Mouse (Mus musculus): Measurements from ENCODE around the gene Rims3. TPM values are rescaled to one million over a fixed set of nuclear protein-coding genes. Genes with fewer than 3 reads are reported as not detected.

Rims3 gene
- polyA plus RNA-seq, 1 experiment, result 0.39 TPM

GRCm38 (mm10) chr4:120848909-120849308, 5.7 kb upstream of the Rims3 start:
- Histone ChIP-seq H3K4me3 (ENCODE audit: insufficient read depth, low read depth, low read length) (no peak overlapping the region), H3K36me3 (ENCODE audit: control insufficient read depth, insufficient read depth, low read length) (no peaks in the 10 kb centered on the region), H3K4me1 (ENCODE audit: control insufficient read depth, insufficient read depth, low read length) (no peaks in the 10 kb centered on the region), H3K27ac (ENCODE audit: insufficient read depth, low read depth, low read length) (no peak overlapping the region), H3K27me3 (replicated peaks; ENCODE audit: control insufficient read depth, insufficient read depth, low read length) (no peaks in the 10 kb centered on the region)
- WGBS, result 76% methylated on average over 6 of the region's 6 CpGs
- TF ChIP-seq POLR2A (IDR thresholded peaks at IDR 0.05; ENCODE audit: low read depth, low read length), result no peak
- no peak for TF ChIP-seq CTCF (conservative IDR thresholded peaks at IDR 0.05; ENCODE audit: insufficient read depth, insufficient read length, low read depth, low read length)
- no peak for DNase-seq

GRCm38 (mm10) chr4:120849451-120849850, 5.2 kb upstream of the Rims3 start:
- TF ChIP-seq CTCF (conservative IDR thresholded peaks at IDR 0.05; ENCODE audit: insufficient read depth, insufficient read length, low read depth, low read length), result no peak
- no peak for TF ChIP-seq POLR2A (IDR thresholded peaks at IDR 0.05; ENCODE audit: low read depth, low read length)
- WGBS, result 76% methylated on average over 11 of the region's 11 CpGs
- DNase-seq, result no peak
- no peaks in the 10 kb centered on the region for H3K36me3 ChIP-seq (ENCODE audit: control insufficient read depth, insufficient read depth, low read length)
- H3K27me3 ChIP-seq (replicated peaks; ENCODE audit: control insufficient read depth, insufficient read depth, low read length), result no peaks in the 10 kb centered on the region
- no peak overlapping the region for H3K27ac ChIP-seq (ENCODE audit: insufficient read depth, low read depth, low read length)
- H3K4me3 ChIP-seq (ENCODE audit: insufficient read depth, low read depth, low read length), result no peak overlapping the region
- no peaks in the 10 kb centered on the region for H3K4me1 ChIP-seq (ENCODE audit: control insufficient read depth, insufficient read depth, low read length)

GRCm38 (mm10) chr4:120850946-120851345, 3.7 kb upstream of the Rims3 start:
- DNase-seq, result peak; percentile 56
- Histone ChIP-seq H3K4me3 (ENCODE audit: insufficient read depth, low read depth, low read length) (no peak overlapping the region), H3K27ac (ENCODE audit: insufficient read depth, low read depth, low read length) (no peak overlapping the region), H3K36me3 (ENCODE audit: control insufficient read depth, insufficient read depth, low read length) (no peaks in the 10 kb centered on the region), H3K27me3 (replicated peaks; ENCODE audit: control insufficient read depth, insufficient read depth, low read length) (no peaks in the 10 kb centered on the region), H3K4me1 (ENCODE audit: control insufficient read depth, insufficient read depth, low read length) (no peaks in the 10 kb centered on the region)
- WGBS, result 1% methylated on average over 10 of the region's 10 CpGs
- TF ChIP-seq POLR2A (IDR thresholded peaks at IDR 0.05; ENCODE audit: low read depth, low read length) (no peak), CTCF (conservative IDR thresholded peaks at IDR 0.05; ENCODE audit: insufficient read depth, insufficient read length, low read depth, low read length) (peak; percentile 82)

GRCm38 (mm10) chr4:120855360-120856060, 894 bp downstream of the Rims3 start:
- TF ChIP-seq CTCF (conservative IDR thresholded peaks at IDR 0.05; ENCODE audit: insufficient read depth, insufficient read length, low read depth, low read length), result no peak
- no peak for TF ChIP-seq POLR2A (IDR thresholded peaks at IDR 0.05; ENCODE audit: low read depth, low read length)

GRCm38 (mm10) chr4:120856376-120856775, 1.8 kb downstream of the Rims3 start:
- H3K4me3 ChIP-seq (ENCODE audit: insufficient read depth, low read depth, low read length), result no peak overlapping the region
- H3K4me1 ChIP-seq (ENCODE audit: control insufficient read depth, insufficient read depth, low read length), result no peaks in the 10 kb centered on the region
- 68% methylated on average over 5 of the region's 5 CpGs for whole genome bisulfite sequencing
- TF ChIP-seq POLR2A (IDR thresholded peaks at IDR 0.05; ENCODE audit: low read depth, low read length) (no peak), CTCF (conservative IDR thresholded peaks at IDR 0.05; ENCODE audit: insufficient read depth, insufficient read length, low read depth, low read length) (no peak)
- no peak for DNase-seq
- H3K27ac ChIP-seq (ENCODE audit: insufficient read depth, low read depth, low read length), result no peak overlapping the region
- H3K36me3 ChIP-seq (ENCODE audit: control insufficient read depth, insufficient read depth, low read length), result no peaks in the 10 kb centered on the region
- H3K27me3 ChIP-seq (replicated peaks; ENCODE audit: control insufficient read depth, insufficient read depth, low read length), result no peaks in the 10 kb centered on the region

More at GRCm38 (mm10) chr4:120855360-120856060, 894 bp downstream of the Rims3 start:
- H3K4me1 ChIP-seq (ENCODE audit: control insufficient read depth, insufficient read depth, low read length), result no peaks in the 10 kb centered on the region
- no peak overlapping the region for H3K27ac ChIP-seq (ENCODE audit: insufficient read depth, low read depth, low read length)
- H3K4me3 ChIP-seq (ENCODE audit: insufficient read depth, low read depth, low read length), result no peak overlapping the region
- no peaks in the 10 kb centered on the region for H3K27me3 ChIP-seq (replicated peaks; ENCODE audit: control insufficient read depth, insufficient read depth, low read length)
- no peak for DNase-seq
- WGBS, result 51% methylated on average over 7 of the region's 7 CpGs
- H3K36me3 ChIP-seq (ENCODE audit: control insufficient read depth, insufficient read depth, low read length), result no peaks in the 10 kb centered on the region

GRCm38 (mm10) chr4:120859865-120860264, 5.2 kb downstream of the Rims3 start:
- no peaks in the 10 kb centered on the region for H3K36me3 ChIP-seq (ENCODE audit: control insufficient read depth, insufficient read depth, low read length)
- no peak for DNase-seq
- no peak overlapping the region for H3K27ac ChIP-seq (ENCODE audit: insufficient read depth, low read depth, low read length)
- no peaks in the 10 kb centered on the region for H3K27me3 ChIP-seq (replicated peaks; ENCODE audit: control insufficient read depth, insufficient read depth, low read length)
- no peak for TF ChIP-seq CTCF (conservative IDR thresholded peaks at IDR 0.05; ENCODE audit: insufficient read depth, insufficient read length, low read depth, low read length)
- TF ChIP-seq POLR2A (IDR thresholded peaks at IDR 0.05; ENCODE audit: low read depth, low read length), result no peak
- 51% methylated on average over 7 of the region's 7 CpGs for WGBS
- no peak overlapping the region for H3K4me3 ChIP-seq (ENCODE audit: insufficient read depth, low read depth, low read length)
- H3K4me1 ChIP-seq (ENCODE audit: control insufficient read depth, insufficient read depth, low read length), result no peaks in the 10 kb centered on the region

GRCm38 (mm10) chr4:120866211-120866610, 11.6 kb downstream of the Rims3 start:
- no peaks in the 10 kb centered on the region for H3K4me1 ChIP-seq (ENCODE audit: control insufficient read depth, insufficient read depth, low read length)
- TF ChIP-seq CTCF (conservative IDR thresholded peaks at IDR 0.05; ENCODE audit: insufficient read depth, insufficient read length, low read depth, low read length) (no peak), POLR2A (IDR thresholded peaks at IDR 0.05; ENCODE audit: low read depth, low read length) (no peak)
- peak; percentile 7 for DNase-seq
- H3K36me3 ChIP-seq (ENCODE audit: control insufficient read depth, insufficient read depth, low read length), result no peaks in the 10 kb centered on the region
- no peak overlapping the region for H3K4me3 ChIP-seq (ENCODE audit: insufficient read depth, low read depth, low read length)
- no peaks in the 10 kb centered on the region for H3K27me3 ChIP-seq (replicated peaks; ENCODE audit: control insufficient read depth, insufficient read depth, low read length)
- H3K27ac ChIP-seq (ENCODE audit: insufficient read depth, low read depth, low read length), result no peak overlapping the region
- 5% methylated on average over 6 of the region's 6 CpGs for WGBS

Data from kidney, adult 2 months (tissue).